Mouse (Mus musculus): ENCODE measurements at regions not wholly inside any gene's neighbourhood (a gene's known extent, or its start where the extent isn't known, plus 50 kb on each side); places are given as distances from the start of the nearest gene placed in this dataset.
"Not testable (repeated sequence)": the region's sequence is repeated elsewhere in the genome, so short reads cannot be mapped to it uniquely, and the experiment has no call there.

- TF ChIP-seq POLR2A (IDR thresholded peaks at IDR 0.05; ENCODE audit: borderline replicate concordance, low read depth, low read length); CTCF (IDR thresholded peaks at IDR 0.05; ENCODE audit: low read depth, low read length): not testable (repeated sequence)
Observed at GRCm38 (mm10) chr16:31575646-31576045, 87.6 kb upstream of the Dlg1 start.

Data from bone marrow macrophage, adult 2 months (primary cell).